Mouse (Mus musculus) kidney, embryonic 16.5 days (tissue): ENCODE measurements around the gene Gm38655. TPM values are rescaled to one million over a fixed set of nuclear protein-coding genes. Genes with fewer than 3 reads are reported as not detected.

Source experiments
- ATAC-seq: fragments of 200-750 bp; cut with Nextera tagmentation; 2 replicates; pipeline ENCODE4 v1.8.0; 2017; ENCODE audit warnings: moderate TSS enrichment; ENCODE audit not compliant: low FRiP score, low TSS enrichment
- H3K27ac ChIP-seq: fragments of 300-500 bp; sonication (generic); 2 replicates; pipeline ENCODE4 v1.5.1; 2014; ENCODE audit warnings: low read length
- H3K27me3 ChIP-seq: fragments of 300-500 bp; sonication (generic); 2 replicates; pipeline ENCODE4 v1.6.1; 2014; ENCODE audit warnings: low read length, control low read depth, mixed read lengths; ENCODE audit not compliant: insufficient read depth
- H3K36me3 ChIP-seq: fragments of 300-500 bp; sonication (generic); 2 replicates; pipeline ENCODE4 v1.6.1; 2014; ENCODE audit warnings: low read length, control low read depth, mixed read lengths; ENCODE audit not compliant: insufficient read depth
- H3K4me1 ChIP-seq: fragments of 300-500 bp; sonication (generic); 2 replicates; pipeline ENCODE4 v1.6.1; 2014; ENCODE audit warnings: low read length, control low read depth, mixed read lengths; ENCODE audit not compliant: insufficient read depth
- H3K4me2 ChIP-seq: fragments of 300-500 bp; sonication (generic); replicated peaks from 2 replicates; pipeline ENCODE4 v1.6.1; 2014; ENCODE audit warnings: low read depth, low read length
- H3K4me3 ChIP-seq: fragments of 300-500 bp; sonication (generic); 2 replicates; pipeline ENCODE4 v1.5.1; 2014; ENCODE audit warnings: mild to moderate bottlenecking, low read length
- H3K9ac ChIP-seq: fragments of 300-500 bp; sonication (generic); replicated peaks from 2 replicates; pipeline ENCODE4 v1.6.1; 2014; ENCODE audit warnings: low read length
- H3K9me3 ChIP-seq: fragments of 300-500 bp; sonication (generic); 2 replicates; pipeline ENCODE4 v1.6.1; 2016; ENCODE audit warnings: low read length, control low read depth
- WGBS: fragments of 180-500 bp; shearing (Covaris S2); extraction: QIAGEN DNeasy Blood & Tissue Kit; methylation state at CpG from one replicate; pipeline ENCODE4 v1.1.7; 2014; 5-methylcytosine and 5-hydroxymethylcytosine counted together
- polyA plus RNA-seq: library from polyadenylated mRNA; unstranded; fragments of >200 nt; fragmentation: Nextera tagmentation; extraction: Ambion mirVana; gene quantifications from 2 replicates; pipeline ENCODE4 v1.2.1, GENCODE M21; 2015

Gm38655 gene
- polyA plus RNA-seq, 1 experiment from 2014 or later, result not detected

DNA sequence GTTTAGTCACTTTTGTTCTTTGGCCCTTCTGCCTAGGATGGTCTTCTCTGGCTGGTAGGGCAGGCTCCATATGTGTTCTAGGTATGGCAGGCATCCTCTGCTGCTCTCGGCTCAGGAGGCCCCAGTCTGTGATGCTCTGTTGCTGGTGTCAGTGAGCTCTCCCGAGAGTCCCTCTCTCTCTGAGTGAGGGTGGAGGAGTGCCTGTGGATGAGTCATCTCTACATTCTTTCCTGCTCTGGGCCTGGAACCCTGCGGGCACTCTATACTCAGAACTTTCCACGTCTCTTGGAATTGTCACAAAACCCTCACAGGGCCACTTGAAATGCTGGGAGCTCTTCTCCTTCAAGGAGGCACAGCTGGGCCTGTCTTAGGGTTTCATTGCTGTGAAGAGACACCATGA, 36.4 kb upstream of the Gm38655 start:
- Histone ChIP-seq H3K4me3 (no peak overlapping the region), H3K27ac (no peak overlapping the region), H3K4me1 (no peaks in the 10 kb centered on the region), H3K9me3 (no peaks in the 10 kb centered on the region), H3K4me2 (no peak overlapping the region), H3K9ac (no peak overlapping the region), H3K36me3 (peaks cover 73% of the 10 kb centered on the region), H3K27me3 (no peaks in the 10 kb centered on the region)
- 88% methylated on average over 4 of the region's 4 CpGs for WGBS
- no peak for ATAC-seq

DNA sequence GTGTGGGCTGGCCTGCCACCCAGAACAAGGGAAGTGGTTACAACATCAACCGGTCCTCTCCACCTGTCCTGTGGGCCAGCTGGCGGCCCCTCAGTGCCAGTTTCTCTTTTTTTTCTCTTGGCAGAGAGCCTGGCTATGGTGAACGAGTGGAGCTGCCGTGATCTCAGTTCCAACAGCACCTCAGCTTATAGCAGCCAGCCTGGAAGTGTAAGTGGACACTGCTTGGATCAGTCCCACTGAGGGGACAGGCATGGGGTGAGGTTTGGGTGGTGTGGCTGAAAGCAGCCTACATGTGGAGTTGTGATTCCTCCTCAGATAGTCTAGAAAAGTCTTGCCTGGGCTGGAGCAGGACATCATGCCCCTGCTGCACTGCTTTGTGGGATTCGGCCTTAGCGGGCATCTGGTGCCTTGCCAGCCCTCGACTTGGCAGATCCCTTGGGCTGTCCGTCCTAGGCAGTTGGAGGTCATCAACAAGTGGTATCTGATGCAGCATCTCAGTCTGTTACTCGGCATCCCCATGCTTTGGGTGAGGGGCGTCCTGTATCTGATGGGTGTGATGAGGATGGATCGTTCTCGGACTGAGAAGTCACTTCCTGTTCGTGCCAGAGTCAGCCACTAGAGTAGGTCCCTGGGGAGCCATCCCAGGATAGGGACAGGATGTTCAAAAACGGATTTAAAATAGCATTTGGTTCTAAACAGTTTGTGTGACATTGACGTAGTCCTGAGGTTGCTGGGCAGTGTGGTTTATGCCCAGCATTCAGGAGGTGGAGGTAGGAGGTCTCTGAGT, 35.6 kb upstream of the Gm38655 start:
- Histone ChIP-seq H3K4me3 (no peak overlapping the region), H3K27me3 (no peaks in the 10 kb centered on the region), H3K9me3 (no peaks in the 10 kb centered on the region), H3K9ac (no peak overlapping the region; the same call in 1 of the 2 replicates), H3K4me1 (no peaks in the 10 kb centered on the region), H3K4me2 (no peak overlapping the region), H3K27ac (no peak overlapping the region), H3K36me3 (peaks cover 78% of the 10 kb centered on the region)
- ATAC-seq, result no peak
- 79% methylated on average over 15 of the region's 15 CpGs for WGBS

DNA sequence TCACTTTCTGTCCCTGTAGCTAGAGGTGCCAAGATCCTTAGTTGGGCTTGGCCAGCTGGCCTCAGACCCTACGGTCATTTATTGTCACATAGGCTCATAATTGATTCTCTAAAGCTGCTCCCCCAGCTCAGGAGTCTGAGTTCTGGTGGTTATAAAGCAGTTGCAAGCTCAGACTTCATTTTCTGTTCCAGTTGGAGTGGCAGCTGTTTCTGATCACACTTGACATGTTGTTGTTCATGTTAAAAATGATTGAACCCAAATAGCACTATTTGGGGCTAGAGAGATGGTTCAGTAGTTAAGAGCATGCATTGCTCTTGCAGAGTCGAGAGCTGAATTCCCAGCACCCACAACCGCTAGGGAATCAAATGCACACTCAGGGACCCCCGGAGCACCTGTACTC, 34.7 kb upstream of the Gm38655 start:
- no peaks in the 10 kb centered on the region for H3K27me3 ChIP-seq
- 83% methylated on average over 4 of the region's 4 CpGs for WGBS
- peaks cover 80% of the 10 kb centered on the region for H3K36me3 ChIP-seq
- H3K27ac ChIP-seq, result no peak overlapping the region
- H3K9ac ChIP-seq, result no peak overlapping the region
- no peak for ATAC-seq
- no peaks in the 10 kb centered on the region for H3K4me1 ChIP-seq
- H3K4me3 ChIP-seq, result no peak overlapping the region
- no peaks in the 10 kb centered on the region for H3K9me3 ChIP-seq
- no peak overlapping the region for H3K4me2 ChIP-seq

DNA sequence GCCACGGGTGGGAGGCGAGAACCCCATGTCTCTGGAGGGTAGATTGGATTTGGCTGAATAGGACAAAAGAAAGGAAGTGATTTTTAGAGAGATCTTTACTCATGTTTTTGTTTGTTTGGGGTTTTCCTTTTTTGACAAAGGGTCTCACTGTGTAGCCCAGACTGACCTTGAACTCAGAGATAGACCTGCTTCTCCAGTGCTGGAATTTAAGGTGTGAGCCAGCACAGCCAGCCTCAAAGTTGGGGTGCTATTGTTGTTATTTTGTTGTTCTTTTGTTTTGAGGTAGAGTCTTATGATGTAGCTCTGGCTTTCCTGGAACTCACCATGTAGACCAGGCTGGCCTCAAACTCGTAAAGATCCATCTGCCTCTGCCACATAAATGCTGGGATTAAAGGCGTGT, 27.1 kb upstream of the Gm38655 start:
- ATAC-seq, result no peak
- Histone ChIP-seq H3K4me3 (no peak overlapping the region), H3K27me3 (no peaks in the 10 kb centered on the region), H3K27ac (no peak overlapping the region), H3K4me1 (no peaks in the 10 kb centered on the region), H3K9ac (no peak overlapping the region), H3K36me3 (peaks cover 62% of the 10 kb centered on the region), H3K4me2 (no peak overlapping the region), H3K9me3 (no peaks in the 10 kb centered on the region)
- 93% methylated on average over 4 of the region's 4 CpGs for WGBS

DNA sequence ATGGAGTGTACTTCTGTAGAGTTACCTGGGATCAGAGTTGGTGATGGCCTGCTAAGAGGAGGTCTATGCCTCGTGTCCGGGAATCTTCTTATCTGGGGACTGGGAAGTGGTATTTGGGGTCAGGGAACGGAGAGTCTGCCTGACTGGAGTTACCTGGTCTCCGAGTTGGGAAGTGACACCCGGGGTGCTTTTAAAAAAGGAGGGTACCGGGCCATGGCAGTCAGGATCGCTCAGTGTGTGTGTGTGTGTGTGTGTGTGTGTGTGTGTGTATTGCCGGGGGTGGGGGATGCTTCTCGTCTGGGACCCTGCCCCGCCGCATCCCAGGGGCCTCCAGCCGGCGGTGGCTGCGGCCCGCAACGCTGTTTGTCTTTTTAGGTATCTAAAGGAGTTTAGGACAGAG, 13.8 kb upstream of the Gm38655 start:
- no peak for ATAC-seq
- WGBS, result 3% methylated on average over 16 of the region's 16 CpGs
- Histone ChIP-seq H3K4me3 (peak overlapping the region; percentile 96), H3K27ac (no peak overlapping the region; the same call in 1 of the 2 replicates), H3K36me3 (peaks cover 3% of the 10 kb centered on the region), H3K9ac (peak overlapping the region; percentile 90), H3K4me2 (peak overlapping the region; percentile 76), H3K27me3 (no peaks in the 10 kb centered on the region), H3K4me1 (peaks cover 22% of the 10 kb centered on the region), H3K9me3 (no peaks in the 10 kb centered on the region)

DNA sequence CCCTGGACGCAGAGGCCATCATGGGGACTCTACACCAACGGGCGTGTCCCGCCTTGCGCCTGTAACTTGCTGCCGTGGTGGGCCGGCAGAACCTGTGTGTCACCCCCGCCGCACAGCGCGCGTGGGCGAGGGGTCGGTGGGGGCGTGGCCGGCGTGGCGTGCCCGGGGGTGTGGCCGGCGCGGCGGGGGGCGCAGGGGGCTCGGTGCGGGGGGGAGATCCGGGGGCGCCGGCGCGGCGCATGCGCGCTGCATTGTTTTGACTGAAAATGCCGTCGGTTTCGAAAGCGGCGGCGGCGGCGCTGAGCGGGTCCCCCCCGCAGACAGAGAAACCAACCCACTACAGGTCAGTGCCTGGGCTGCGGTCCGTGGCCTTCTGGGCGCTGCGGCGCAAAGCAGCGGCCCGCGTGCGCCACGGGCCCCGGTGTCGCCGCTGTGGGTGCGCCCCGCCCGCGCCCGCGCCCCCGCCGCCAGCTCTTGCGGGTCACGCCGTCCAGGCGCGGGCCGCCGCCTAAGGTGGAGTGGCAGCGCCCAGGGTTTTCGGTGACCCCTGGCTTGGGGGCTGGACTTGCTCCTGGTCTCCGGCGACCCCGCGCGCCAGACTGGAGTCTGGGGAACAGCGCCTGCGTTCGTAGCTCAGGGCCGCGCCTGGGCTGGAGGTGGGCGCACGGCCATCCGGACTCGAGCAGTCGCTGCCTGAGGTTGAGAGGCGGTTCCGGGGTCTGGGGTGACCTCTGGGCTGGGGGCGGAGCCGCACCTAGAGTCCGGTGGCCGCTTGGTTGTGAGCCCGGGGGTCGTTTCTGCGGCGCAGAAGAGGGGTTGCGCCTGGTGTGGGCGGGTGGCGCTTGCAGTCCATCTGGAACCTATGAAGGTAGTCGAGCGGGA, 13.1 kb upstream of the Gm38655 start, which contains the start of gene Unkl:
Gene Unkl, plus strand, starts transcription at position 248 of the 882 bp plus-strand sequence.
- peak within 1 kb of the TSS; percentile 90 for H3K9ac ChIP-seq
- no peaks in the 10 kb centered on the region for H3K27me3 ChIP-seq
- peaks cover 3% of the 10 kb centered on the region for H3K36me3 ChIP-seq
- peak; percentile 55 for ATAC-seq
- H3K9me3 ChIP-seq, result no peaks in the 10 kb centered on the region
- peak within 1 kb of the TSS; percentile 96 for H3K4me3 ChIP-seq
- H3K4me1 ChIP-seq, result peaks cover 27% of the 10 kb centered on the region
- H3K27ac ChIP-seq, result peak within 1 kb of the TSS; percentile 89
- under 1% methylated on average over 78 of the region's 104 CpGs for WGBS
- peak within 1 kb of the TSS; percentile 76 for H3K4me2 ChIP-seq

DNA sequence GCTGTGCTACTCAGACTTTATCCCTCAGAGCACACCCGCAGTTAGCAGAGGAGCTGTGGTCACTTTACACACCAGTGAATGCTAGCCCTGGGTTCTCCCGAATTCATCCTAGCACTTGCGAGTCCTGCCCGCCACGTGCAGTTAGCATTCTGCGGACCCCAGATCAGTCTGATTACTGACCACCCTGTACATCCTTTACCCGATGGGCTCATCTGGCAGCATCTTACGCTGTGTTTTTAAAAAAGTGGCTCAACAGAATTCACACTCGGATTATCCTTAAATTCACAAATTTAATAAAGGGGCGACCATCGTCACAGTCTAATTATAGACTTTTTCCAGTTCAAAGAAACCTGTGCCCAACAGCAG, 12.5 kb upstream of the Gm38655 start:
- WGBS, result 8% methylated on average over 11 of the region's 11 CpGs
- no peak for ATAC-seq

DNA sequence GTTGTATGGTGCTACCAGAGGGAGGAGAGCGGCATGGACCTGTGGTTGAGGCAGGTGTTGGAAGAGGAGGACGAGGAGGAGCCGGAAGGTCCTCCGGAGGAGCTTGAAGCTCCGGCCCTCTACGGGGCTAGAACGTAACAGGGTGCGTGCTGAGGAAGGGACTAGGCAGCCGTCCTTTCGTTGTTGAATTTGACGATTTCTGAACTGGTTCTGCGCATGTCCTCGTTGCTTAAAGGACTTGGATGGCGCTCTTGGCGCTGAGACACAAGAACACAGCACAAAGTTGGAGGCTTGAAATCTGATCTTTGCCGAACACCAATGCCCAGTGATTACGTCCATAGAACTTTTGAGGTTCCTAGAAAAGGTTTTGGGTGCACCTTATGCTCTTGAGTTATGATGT, 9.7 kb upstream of the Gm38655 start:
- Histone ChIP-seq H3K36me3 (peaks cover 3% of the 10 kb centered on the region; the same call in 1 of the 2 replicates), H3K4me1 (peaks cover 26% of the 10 kb centered on the region), H3K4me3 (peak overlapping the region; percentile 98), H3K9ac (peak overlapping the region; percentile 78), H3K9me3 (no peaks in the 10 kb centered on the region), H3K27ac (peak overlapping the region; percentile 87), H3K4me2 (peak overlapping the region; percentile 99), H3K27me3 (peaks cover 5% of the 10 kb centered on the region; the same call in 1 of the 2 replicates)
- ATAC-seq, result no peak
- 5% methylated on average over 17 of the region's 17 CpGs for WGBS

More for the DNA sequence above, 12.5 kb upstream of the Gm38655 start:
- Histone ChIP-seq H3K4me1 (peaks cover 27% of the 10 kb centered on the region), H3K36me3 (peaks cover 3% of the 10 kb centered on the region), H3K9me3 (no peaks in the 10 kb centered on the region), H3K27ac (peak overlapping the region; percentile 89), H3K4me3 (peak overlapping the region; percentile 96), H3K9ac (peak overlapping the region; percentile 90), H3K4me2 (peak overlapping the region; percentile 76), H3K27me3 (no peaks in the 10 kb centered on the region)

DNA sequence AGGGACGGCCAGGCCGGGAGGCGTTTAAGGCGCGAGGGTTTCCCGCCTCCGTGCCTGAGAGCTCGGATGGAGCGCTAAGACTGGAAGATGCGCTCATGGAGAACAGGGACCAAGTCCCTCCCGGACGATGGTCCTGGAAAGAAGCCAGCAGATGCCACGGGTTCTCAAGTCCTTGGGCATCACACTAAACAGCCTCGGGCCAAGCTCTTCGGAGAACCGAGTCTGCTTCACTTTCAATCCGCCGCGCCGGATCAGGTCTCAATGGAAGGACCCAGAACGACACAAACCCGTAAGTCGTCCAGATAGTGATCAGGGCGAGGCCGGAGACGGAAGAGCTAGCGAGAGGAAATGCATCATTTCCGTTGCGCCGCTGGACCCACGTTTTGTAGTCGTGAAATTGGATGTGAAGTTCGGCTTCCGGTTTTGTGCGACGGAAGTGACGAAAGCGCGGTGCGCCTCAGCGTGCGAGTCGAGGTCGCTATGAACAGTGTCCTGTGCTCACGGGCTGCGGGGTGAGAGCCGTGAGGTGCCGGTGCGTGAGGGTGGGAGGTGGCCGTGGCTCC, 8.9 kb upstream of the Gm38655 start, which contains the start of gene BC003965:
Gene BC003965, plus strand, starts transcription at position 426 of the 563 bp plus-strand sequence.
- Histone ChIP-seq H3K27me3 (peaks cover 5% of the 10 kb centered on the region; the same call in 1 of the 2 replicates), H3K4me1 (peaks cover 18% of the 10 kb centered on the region), H3K4me2 (peak within 1 kb of the TSS; percentile 99), H3K36me3 (peaks cover 3% of the 10 kb centered on the region; the same call in 1 of the 2 replicates), H3K9me3 (no peaks in the 10 kb centered on the region), H3K4me3 (peak within 1 kb of the TSS; percentile 98), H3K9ac (peak within 1 kb of the TSS; percentile 78), H3K27ac (peak within 1 kb of the TSS; percentile 87)
- under 1% methylated on average over 50 of the region's 50 CpGs for WGBS
- peak; percentile 82 for ATAC-seq
